Mouse (Mus musculus): ENCODE measurements at regions not wholly inside any gene's neighbourhood (a gene's known extent, or its start where the extent isn't known, plus 50 kb on each side); places are given as distances from the start of the nearest gene placed in this dataset.

DNA sequence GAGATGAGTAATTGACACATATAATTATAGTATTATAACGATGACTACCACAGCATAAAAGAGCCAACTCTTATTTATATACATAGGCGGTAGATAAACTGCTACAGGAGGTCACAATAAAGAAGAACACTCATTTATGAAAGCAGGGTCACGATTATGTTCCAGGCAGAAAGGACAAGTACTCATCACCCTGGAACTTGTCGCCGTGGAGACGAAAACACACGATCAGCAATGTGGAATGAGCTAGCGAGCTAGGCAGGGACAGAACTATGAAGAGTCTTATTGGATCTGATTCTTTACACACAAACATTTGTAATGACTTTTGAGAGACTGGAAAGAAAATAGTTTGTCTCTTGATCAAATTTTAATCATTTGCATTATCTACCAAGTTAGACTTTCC lies 197.9 kb downstream of the Tbx18 start:
- TF ChIP-seq RCOR1 (conservative IDR thresholded peaks at IDR 0.05; ENCODE audit: low read depth, low read length) (no peak), USF1 (IDR thresholded peaks at IDR 0.05; ENCODE audit: low read depth, low read length) (no peak), POLR2A (IDR thresholded peaks at IDR 0.05; ENCODE audit: low read depth, low read length) (no peak), CTCF (conservative IDR thresholded peaks at IDR 0.05 in 1 of 2, IDR thresholded peaks at IDR 0.05 in 1 of 2; ENCODE audit: low read depth in 2 of 2, low read length in 2 of 2) (no peak), SIN3A (IDR thresholded peaks at IDR 0.05; ENCODE audit: low read length) (no peak), ZC3H11A (IDR thresholded peaks at IDR 0.05; ENCODE audit: low read depth, low read length) (no peak), MAFK (IDR thresholded peaks at IDR 0.05; ENCODE audit: insufficient replicate concordance, low read length) (no peak), MXI1 (IDR thresholded peaks at IDR 0.05; ENCODE audit: low read depth, low read length) (no peak), ZMIZ1 (IDR thresholded peaks at IDR 0.05; ENCODE audit: low read depth, low read length) (no peak), USF2 (conservative IDR thresholded peaks at IDR 0.05; ENCODE audit: low read depth, low read length) (no peak), CHD2 (IDR thresholded peaks at IDR 0.05; ENCODE audit: low read length) (no peak), EP300 (IDR thresholded peaks at IDR 0.05; ENCODE audit: low read length) (no peak), BHLHE40 (IDR thresholded peaks at IDR 0.05; ENCODE audit: low read depth, low read length) (no peak)
